Mouse (Mus musculus): ENCODE results near the gene Fam180a. TPM values are rescaled to one million over a fixed set of nuclear protein-coding genes. Genes with fewer than 3 reads are reported as not detected.

Fam180a gene
- polyA plus RNA-seq, 1 experiment from 2014 or later: 0.39 TPM

- H3K9me3 ChIP-seq (replicated peaks): no peaks in the 10 kb centered on the region
- peaks cover 6% of the 10 kb centered on the region for H3K4me1 ChIP-seq
- H3K9ac ChIP-seq: no peak overlapping the region
- H3K36me3 ChIP-seq: no peaks in the 10 kb centered on the region
- 10% methylated on average over 3 of the region's 3 CpGs for WGBS
- no peak overlapping the region for H3K4me2 ChIP-seq (replicated peaks)
- no peak overlapping the region for H3K27ac ChIP-seq
- ATAC-seq (ENCODE audit: low FRiP score): no peak
- H3K27me3 ChIP-seq: no peaks in the 10 kb centered on the region
- no peak overlapping the region for H3K4me3 ChIP-seq
Observed at GRCm38 (mm10) chr6:35338640-35339039, 12.7 kb upstream of the Fam180a start.

- H3K4me2 ChIP-seq (replicated peaks): no peak overlapping the region
- no peak overlapping the region for H3K27ac ChIP-seq
- 78% methylated on average over 8 of the region's 8 CpGs for WGBS
- H3K36me3 ChIP-seq: no peaks in the 10 kb centered on the region
- H3K9me3 ChIP-seq (replicated peaks): no peaks in the 10 kb centered on the region
- no peaks in the 10 kb centered on the region for H3K27me3 ChIP-seq
- no peak overlapping the region for H3K9ac ChIP-seq
- H3K4me3 ChIP-seq: no peak overlapping the region
- ATAC-seq (ENCODE audit: low FRiP score): no peak
- H3K4me1 ChIP-seq: peaks cover 6% of the 10 kb centered on the region
Observed at GRCm38 (mm10) chr6:35337836-35338235, 11.9 kb upstream of the Fam180a start.

GRCm38 (mm10) chr6:35335452-35335851 lies 9.5 kb upstream of the Fam180a start:
- no peak overlapping the region for H3K9ac ChIP-seq
- no peak overlapping the region for H3K27ac ChIP-seq
- no peak for ATAC-seq (ENCODE audit: low FRiP score)
- 83% methylated on average over 5 of the region's 5 CpGs for WGBS
- H3K4me1 ChIP-seq: peaks cover 6% of the 10 kb centered on the region
- H3K9me3 ChIP-seq (replicated peaks): no peaks in the 10 kb centered on the region
- H3K27me3 ChIP-seq: no peaks in the 10 kb centered on the region
- H3K4me2 ChIP-seq (replicated peaks): no peak overlapping the region
- no peak overlapping the region for H3K4me3 ChIP-seq
- H3K36me3 ChIP-seq: no peaks in the 10 kb centered on the region

GRCm38 (mm10) chr6:35334278-35334677 lies 8.3 kb upstream of the Fam180a start:
- Histone ChIP-seq H3K4me2 (replicated peaks) (no peak overlapping the region), H3K27me3 (no peaks in the 10 kb centered on the region), H3K9me3 (replicated peaks) (no peaks in the 10 kb centered on the region), H3K36me3 (no peaks in the 10 kb centered on the region), H3K4me3 (no peak overlapping the region), H3K27ac (no peak overlapping the region), H3K4me1 (peaks cover 6% of the 10 kb centered on the region), H3K9ac (no peak overlapping the region)
- WGBS: 79% methylated on average over 4 of the region's 4 CpGs
- no peak for ATAC-seq (ENCODE audit: low FRiP score)

- no peaks in the 10 kb centered on the region for H3K9me3 ChIP-seq (replicated peaks)
- peaks cover 2% of the 10 kb centered on the region for H3K4me1 ChIP-seq
- no peak overlapping the region for H3K9ac ChIP-seq
- no peaks in the 10 kb centered on the region for H3K36me3 ChIP-seq
- H3K4me3 ChIP-seq: no peak overlapping the region
- no peaks in the 10 kb centered on the region for H3K27me3 ChIP-seq
- 28% methylated on average over 3 of the region's 3 CpGs for WGBS
- H3K4me2 ChIP-seq (replicated peaks): no peak overlapping the region
- no peak for ATAC-seq (ENCODE audit: low FRiP score)
- H3K27ac ChIP-seq: no peak overlapping the region
Observed at GRCm38 (mm10) chr6:35333632-35334031, 7.7 kb upstream of the Fam180a start.

- Histone ChIP-seq H3K4me3 (no peak overlapping the region), H3K36me3 (no peaks in the 10 kb centered on the region), H3K27ac (no peak overlapping the region), H3K27me3 (no peaks in the 10 kb centered on the region), H3K9ac (no peak overlapping the region), H3K4me1 (no peaks in the 10 kb centered on the region), H3K9me3 (replicated peaks) (no peaks in the 10 kb centered on the region), H3K4me2 (replicated peaks) (no peak overlapping the region)
- WGBS: 62% methylated on average over 6 of the region's 6 CpGs
- no peak for ATAC-seq (ENCODE audit: low FRiP score)
Observed at GRCm38 (mm10) chr6:35330834-35331233, 4.9 kb upstream of the Fam180a start.

- H3K27ac ChIP-seq: no peak overlapping the region
- no peak for ATAC-seq (ENCODE audit: low FRiP score)
- 94% methylated on average over 12 of the region's 12 CpGs for WGBS
Observed at GRCm38 (mm10) chr6:35329956-35330355, 4.0 kb upstream of the Fam180a start.

GRCm38 (mm10) chr6:35324306-35324705 lies 1.6 kb downstream of the Fam180a start:
- no peaks in the 10 kb centered on the region for H3K27me3 ChIP-seq
- no peak overlapping the region for H3K4me2 ChIP-seq (replicated peaks)
- no peak overlapping the region for H3K9ac ChIP-seq
- WGBS: 82% methylated on average over 9 of the region's 9 CpGs
- no peak for ATAC-seq (ENCODE audit: low FRiP score)
- no peaks in the 10 kb centered on the region for H3K4me1 ChIP-seq
- H3K27ac ChIP-seq: no peak overlapping the region
- H3K36me3 ChIP-seq: no peaks in the 10 kb centered on the region
- H3K9me3 ChIP-seq (replicated peaks): no peaks in the 10 kb centered on the region
- no peak overlapping the region for H3K4me3 ChIP-seq

More at GRCm38 (mm10) chr6:35329956-35330355, 4.0 kb upstream of the Fam180a start:
- H3K4me2 ChIP-seq (replicated peaks): no peak overlapping the region
- H3K36me3 ChIP-seq: no peaks in the 10 kb centered on the region
- H3K27me3 ChIP-seq: no peaks in the 10 kb centered on the region
- no peak overlapping the region for H3K9ac ChIP-seq
- no peak overlapping the region for H3K4me3 ChIP-seq
- no peaks in the 10 kb centered on the region for H3K4me1 ChIP-seq
- no peaks in the 10 kb centered on the region for H3K9me3 ChIP-seq (replicated peaks)

- no peak overlapping the region for H3K9ac ChIP-seq
- H3K27ac ChIP-seq: no peak overlapping the region
- H3K36me3 ChIP-seq: no peaks in the 10 kb centered on the region
- ATAC-seq (ENCODE audit: low FRiP score): no peak
- no peaks in the 10 kb centered on the region for H3K4me1 ChIP-seq
- H3K4me3 ChIP-seq: no peak overlapping the region
- no peaks in the 10 kb centered on the region for H3K27me3 ChIP-seq
- 69% methylated on average over 1 of the region's 1 CpGs for WGBS
- no peaks in the 10 kb centered on the region for H3K9me3 ChIP-seq (replicated peaks)
- H3K4me2 ChIP-seq (replicated peaks): no peak overlapping the region
Observed at GRCm38 (mm10) chr6:35323046-35323445, 2.9 kb downstream of the Fam180a start.

GRCm38 (mm10) chr6:35321105-35321504 lies 4.8 kb downstream of the Fam180a start:
- no peak for ATAC-seq (ENCODE audit: low FRiP score)
- no peaks in the 10 kb centered on the region for H3K9me3 ChIP-seq (replicated peaks)
- H3K9ac ChIP-seq: no peak overlapping the region
- H3K4me2 ChIP-seq (replicated peaks): no peak overlapping the region
- no peaks in the 10 kb centered on the region for H3K36me3 ChIP-seq
- no peaks in the 10 kb centered on the region for H3K27me3 ChIP-seq
- H3K4me3 ChIP-seq: no peak overlapping the region
- no peaks in the 10 kb centered on the region for H3K4me1 ChIP-seq
- 67% methylated on average over 4 of the region's 4 CpGs for WGBS
- H3K27ac ChIP-seq: no peak overlapping the region

- Histone ChIP-seq H3K36me3 (no peaks in the 10 kb centered on the region), H3K9me3 (replicated peaks) (no peaks in the 10 kb centered on the region), H3K9ac (no peak overlapping the region), H3K4me2 (replicated peaks) (no peak overlapping the region), H3K4me3 (no peak overlapping the region), H3K27ac (no peak overlapping the region), H3K4me1 (no peaks in the 10 kb centered on the region), H3K27me3 (no peaks in the 10 kb centered on the region)
- WGBS: 80% methylated on average over 6 of the region's 6 CpGs
- ATAC-seq (ENCODE audit: low FRiP score): no peak
Observed at GRCm38 (mm10) chr6:35319850-35320249, 6.1 kb downstream of the Fam180a start.

GRCm38 (mm10) chr6:35313520-35313919 lies 12.4 kb downstream of the Fam180a start:
- Histone ChIP-seq H3K4me1 (no peaks in the 10 kb centered on the region), H3K4me3 (no peak overlapping the region), H3K9ac (no peak overlapping the region), H3K4me2 (replicated peaks) (no peak overlapping the region), H3K27ac (no peak overlapping the region), H3K27me3 (no peaks in the 10 kb centered on the region), H3K36me3 (no peaks in the 10 kb centered on the region), H3K9me3 (replicated peaks) (no peaks in the 10 kb centered on the region)
- no peak for ATAC-seq (ENCODE audit: low FRiP score)
- 91% methylated on average over 8 of the region's 8 CpGs for WGBS

- Histone ChIP-seq H3K9ac (no peak overlapping the region), H3K9me3 (replicated peaks) (no peaks in the 10 kb centered on the region), H3K4me1 (no peaks in the 10 kb centered on the region), H3K27me3 (no peaks in the 10 kb centered on the region), H3K36me3 (no peaks in the 10 kb centered on the region), H3K4me3 (no peak overlapping the region), H3K4me2 (replicated peaks) (no peak overlapping the region), H3K27ac (no peak overlapping the region)
- no peak for ATAC-seq (ENCODE audit: low FRiP score)
- WGBS: 69% methylated on average over 7 of the region's 7 CpGs
Observed at GRCm38 (mm10) chr6:35309406-35309805, 16.5 kb downstream of the Fam180a start.

Data from hindbrain, embryonic 12.5 days (tissue).